7 mouse cellular contexts compared by ENCODE assay signal in the genomic region with DNA sequence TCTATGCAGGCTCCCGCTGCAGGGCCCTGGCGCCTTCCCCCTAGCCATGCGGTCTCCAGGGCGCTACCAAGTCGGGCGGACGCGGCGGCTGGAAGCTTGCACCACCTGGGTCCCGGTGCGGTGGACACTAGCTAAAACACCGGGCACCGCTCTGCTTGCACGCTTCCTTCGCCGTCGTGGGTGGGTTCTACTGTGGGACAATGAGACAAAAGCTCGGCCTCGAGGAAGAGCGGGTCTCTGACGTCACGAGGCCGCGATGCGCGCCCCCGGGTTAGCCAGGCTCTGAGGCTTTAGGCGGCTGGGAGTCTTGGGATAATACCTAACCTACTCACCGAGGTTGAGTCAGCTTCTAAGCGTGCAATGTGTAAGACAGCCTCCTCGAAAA. TPM values are rescaled to one million over a fixed set of nuclear protein-coding genes. Genes with fewer than 3 reads are reported as not detected.
DNase-seq lines count a peak whose midpoint lies in the region; ATAC-seq and TF ChIP-seq lines count a peak whose summit lies in the region.

No protein-coding gene starts in this region.

- H3K4me3 ChIP-seq in kidney, adult 2 months (ENCODE audit: insufficient read depth, low read depth, low read length): peak overlapping the region; percentile 98
- peak overlapping the region; percentile 94 for H3K4me3 ChIP-seq in limb, embryonic 11.5 days (ENCODE audit: low read depth, low read length)
- peak overlapping the region; percentile 89 for H3K4me3 ChIP-seq in midbrain, embryonic 12.5 days

- no peaks in the 10 kb centered on the region for H3K9me3 ChIP-seq in limb, embryonic 11.5 days (ENCODE audit: control insufficient read depth, low read length)
- H3K9me3 ChIP-seq in midbrain, embryonic 12.5 days: no peaks in the 10 kb centered on the region

- 1% methylated on average over 31 of the region's 31 CpGs for WGBS in kidney, adult 2 months
- under 1% methylated on average over 29 of the region's 31 CpGs for WGBS in limb, embryonic 11.5 days
- WGBS in midbrain, embryonic 12.5 days: 1% methylated on average over 28 of the region's 31 CpGs

- peak; percentile 29 for DNase-seq in WW6 (ENCODE audit: low read depth, low spot score)
- peak; percentile 78 for DNase-seq in cerebellum, adult 9-10 months
- DNase-seq in frontal cortex, postnatal 14 days (ENCODE audit: low spot score in 2 of 2): peak; percentile 53 to 57
- peak; percentile 68 for DNase-seq in kidney, adult 2 months
- DNase-seq in limb, embryonic 11.5 days (ENCODE audit: low spot score): peak; percentile 85
- DNase-seq in spleen, postnatal 14 days (ENCODE audit: low spot score in 2 of 2): peak; percentile 42 to 55

- H3K27ac ChIP-seq in kidney, adult 2 months (ENCODE audit: insufficient read depth, low read depth, low read length): peak overlapping the region; percentile 94
- H3K27ac ChIP-seq in limb, embryonic 11.5 days (replicated peaks; ENCODE audit: low read depth, low read length): peak overlapping the region; percentile 95
- H3K27ac ChIP-seq in midbrain, embryonic 12.5 days (replicated peaks): peak overlapping the region; percentile 98

- peak overlapping the region; percentile 91 for H3K9ac ChIP-seq in limb, embryonic 11.5 days (ENCODE audit: low read length)
- H3K9ac ChIP-seq in midbrain, embryonic 12.5 days (replicated peaks): peak overlapping the region; percentile 84

- TF ChIP-seq CTCF in kidney, adult 2 months (conservative IDR thresholded peaks at IDR 0.05; ENCODE audit: insufficient read depth, insufficient read length, low read depth, low read length): no peak

- H3K27me3 ChIP-seq in kidney, adult 2 months (replicated peaks; ENCODE audit: control insufficient read depth, insufficient read depth, low read length): no peaks in the 10 kb centered on the region
- H3K27me3 ChIP-seq in limb, embryonic 11.5 days (ENCODE audit: control insufficient read depth, insufficient read depth, low read length): no peaks in the 10 kb centered on the region
- no peaks in the 10 kb centered on the region for H3K27me3 ChIP-seq in midbrain, embryonic 12.5 days

- TF ChIP-seq POLR2A in kidney, adult 2 months (IDR thresholded peaks at IDR 0.05; ENCODE audit: low read depth, low read length): no peak

- ATAC-seq in limb, embryonic 11.5 days (ENCODE audit: insufficient number of reproducible peaks, low FRiP score, low TSS enrichment, low read depth): peak; percentile 81
- no peak; the same call in 1 of the 2 replicates for ATAC-seq in midbrain, embryonic 12.5 days (ENCODE audit: low FRiP score, low read depth)

- H3K36me3 ChIP-seq in kidney, adult 2 months (ENCODE audit: control insufficient read depth, insufficient read depth, low read length): no peaks in the 10 kb centered on the region
- no peaks in the 10 kb centered on the region for H3K36me3 ChIP-seq in limb, embryonic 11.5 days (ENCODE audit: control insufficient read depth, insufficient read depth, low read length)
- no peaks in the 10 kb centered on the region for H3K36me3 ChIP-seq in midbrain, embryonic 12.5 days

- H3K4me2 ChIP-seq in limb, embryonic 11.5 days (ENCODE audit: low read depth, severe bottlenecking): peak overlapping the region; percentile 76
- H3K4me2 ChIP-seq in midbrain, embryonic 12.5 days (replicated peaks): peak overlapping the region; percentile 92

- peaks cover 6% of the 10 kb centered on the region; the same call in 1 of the 2 replicates for H3K4me1 ChIP-seq in kidney, adult 2 months (ENCODE audit: control insufficient read depth, insufficient read depth, low read length)
- H3K4me1 ChIP-seq in limb, embryonic 11.5 days (ENCODE audit: control insufficient read depth, insufficient read depth, low read length): peaks cover 3% of the 10 kb centered on the region; the same call in 1 of the 2 replicates
- H3K4me1 ChIP-seq in midbrain, embryonic 12.5 days: peaks cover 12% of the 10 kb centered on the region

RNA-seq across cellular contexts. Expression of a gene that starts 0.6 kb away (rescaled TPM):
- polyA plus RNA-seq in kidney, adult 2 months (2012; rRNA removed): 5.6 and 6.8 TPM in 2 replicates
- polyA plus RNA-seq in limb, embryonic 11.5 days (2014; fragmentation: Nextera tagmentation; extraction: Ambion mirVana): 96.3 and 104 TPM in 2 replicates
- polyA plus RNA-seq in midbrain, embryonic 12.5 days (2016; fragmentation: Nextera tagmentation; extraction: Ambion mirVana): 65.4 and 76.8 TPM in 2 replicates

RNA-seq across cellular contexts. Expression of a gene that starts 16.0 kb away (rescaled TPM):
- polyA plus RNA-seq in kidney, adult 2 months (2012; rRNA removed): 0.22 and 0.29 TPM in 2 replicates
- polyA plus RNA-seq in limb, embryonic 11.5 days (2014; fragmentation: Nextera tagmentation; extraction: Ambion mirVana): 3.3 and 4.7 TPM in 2 replicates
- polyA plus RNA-seq in midbrain, embryonic 12.5 days (2016; fragmentation: Nextera tagmentation; extraction: Ambion mirVana): 4.9 and 5.3 TPM in 2 replicates

RNA-seq across cellular contexts. Expression of a gene that starts 51.0 kb away (rescaled TPM):
- 0.03 TPM in 1 of 2 replicates, not detected in the other for polyA plus RNA-seq in kidney, adult 2 months (2012; rRNA removed)
- polyA plus RNA-seq in limb, embryonic 11.5 days (2014; fragmentation: Nextera tagmentation; extraction: Ambion mirVana): 66.3 and 70.6 TPM in 2 replicates
- 44.7 and 46.0 TPM in 2 replicates for polyA plus RNA-seq in midbrain, embryonic 12.5 days (2016; fragmentation: Nextera tagmentation; extraction: Ambion mirVana)

Comparison
In these comparisons a context has a peak if more than half of its experiments do, and no peak if none do; other contexts are left out.
1. DNase-seq: peak in every context shown above with its lines; median percentile 85 in limb, embryonic 11.5 days; 78 in cerebellum, adult 9-10 months; 68 in kidney, adult 2 months; 55 in frontal cortex, postnatal 14 days; 48 in spleen, postnatal 14 days; 29 in WW6.
2. RNA of a gene that starts 51.0 kb away (polyA plus RNA-seq): 66.3 to 70.6 TPM in limb, embryonic 11.5 days and 44.7 to 46.0 TPM in midbrain, embryonic 12.5 days; 0.03 TPM in kidney, adult 2 months; every median in the first group is over 10 times any median in the second.
3. Peak in every context shown above with its lines, with median percentiles within 50 percentile points of each other: H3K27ac ChIP-seq and H3K4me3 ChIP-seq.